Mouse (Mus musculus) hindlimb bud, embryonic 11.5 days (tissue): ENCODE data around the gene Bcas1.
A peak's percentile ranks its signal among the peaks of the same experiment; 100 is the strongest.
"Not testable (repeated sequence)": the region's sequence is repeated elsewhere in the genome, so short reads cannot be mapped to it uniquely, and the experiment has no call there.

ENCODE experiments used
- DNase-seq: peaks from one replicate; pipeline ENCODE4 v3.0.0-alpha.2; 2012; ENCODE audit warnings: low read depth, low spot score; ENCODE audit errors: extremely low spot score

Gene Bcas1

GRCm38 (mm10) chr2:170427704-170428103 is at the start of gene Bcas1:
Gene Bcas1 (minus strand): TSS chr2:170427845.
- DNase-seq: no peak

GRCm38 (mm10) chr2:170476643-170477042 is 49.0 kb upstream of the Bcas1 start:
- no peak for DNase-seq

GRCm38 (mm10) chr2:170476215-170476614 is 48.6 kb upstream of the Bcas1 start:
- no peak for DNase-seq

GRCm38 (mm10) chr2:170475164-170475563 is 47.5 kb upstream of the Bcas1 start:
- no peak for DNase-seq

GRCm38 (mm10) chr2:170474125-170474524 is 46.5 kb upstream of the Bcas1 start:
- no peak for DNase-seq

- no peak for DNase-seq
Measured at GRCm38 (mm10) chr2:170470591-170470990, 42.9 kb upstream of the Bcas1 start.

- DNase-seq: no peak
Measured at GRCm38 (mm10) chr2:170469616-170470308, 42.1 kb upstream of the Bcas1 start.

- no peak for DNase-seq
Measured at GRCm38 (mm10) chr2:170468009-170468408, 40.4 kb upstream of the Bcas1 start.

- DNase-seq: no peak
Measured at GRCm38 (mm10) chr2:170464817-170465216, 37.2 kb upstream of the Bcas1 start.

GRCm38 (mm10) chr2:170461652-170462051 is 34.0 kb upstream of the Bcas1 start:
- no peak for DNase-seq

- no peak for DNase-seq
Measured at GRCm38 (mm10) chr2:170459805-170460204, 32.2 kb upstream of the Bcas1 start.

- DNase-seq: no peak
Measured at GRCm38 (mm10) chr2:170459183-170459582, 31.5 kb upstream of the Bcas1 start.

- DNase-seq: not testable (repeated sequence)
Measured at GRCm38 (mm10) chr2:170453809-170454208, 26.2 kb upstream of the Bcas1 start.

GRCm38 (mm10) chr2:170450933-170451332 is 23.3 kb upstream of the Bcas1 start:
- peak; percentile 82 for DNase-seq

- no peak for DNase-seq
Measured at GRCm38 (mm10) chr2:170447651-170448050, 20.0 kb upstream of the Bcas1 start.

- no peak for DNase-seq
Measured at GRCm38 (mm10) chr2:170446843-170447383, 19.3 kb upstream of the Bcas1 start.

- DNase-seq: no peak
Measured at GRCm38 (mm10) chr2:170445861-170446260, 18.2 kb upstream of the Bcas1 start.

GRCm38 (mm10) chr2:170442535-170442934 is 14.9 kb upstream of the Bcas1 start:
- no peak for DNase-seq

GRCm38 (mm10) chr2:170438782-170439181 is 11.1 kb upstream of the Bcas1 start:
- no peak for DNase-seq

GRCm38 (mm10) chr2:170436204-170436603 is 8.6 kb upstream of the Bcas1 start:
- DNase-seq: no peak

GRCm38 (mm10) chr2:170432152-170432551 is 4.5 kb upstream of the Bcas1 start:
- DNase-seq: no peak

GRCm38 (mm10) chr2:170428966-170429365 is 1.3 kb upstream of the Bcas1 start:
- DNase-seq: no peak

GRCm38 (mm10) chr2:170424131-170424530 is 3.5 kb downstream of the Bcas1 start:
- DNase-seq: no peak
